Mouse (Mus musculus) hindbrain, embryonic 15.5 days (tissue): ENCODE results near the gene Luc7l. TPM values are rescaled to one million over a fixed set of nuclear protein-coding genes. Genes with fewer than 3 reads are reported as not detected.

ENCODE experiments used
- polyA plus RNA-seq: library from polyadenylated mRNA; unstranded; fragments of >200 nt; fragmentation: Nextera tagmentation; extraction: Ambion mirVana; gene quantifications from 2 replicates; pipeline ENCODE4 v1.2.1, GENCODE M21; 2015

The Luc7l gene
- polyA plus RNA-seq, 1 experiment from 2014 or later, result 104 TPM

Other genes with a start within 250 kb of the Luc7l start
- gene Rab11fip3, start 183.3 kb upstream of the Luc7l start, polyA plus RNA-seq, result 27.2 and 31.0 TPM in 2 replicates
- gene Decr2, start 162.6 kb upstream of the Luc7l start, polyA plus RNA-seq, result 40.6 and 42.0 TPM in 2 replicates
- 24.3 and 25.1 TPM in 2 replicates for gene Nme4, start 157.3 kb upstream of the Luc7l start, polyA plus RNA-seq
- 4.5 and 4.8 TPM in 2 replicates for gene Tmem8, start 139.6 kb upstream of the Luc7l start, polyA plus RNA-seq
- 183 and 184 TPM in 2 replicates for gene Mrpl28, start 129.4 kb upstream of the Luc7l start, polyA plus RNA-seq
- 15.5 and 15.8 TPM in 2 replicates for gene Axin1, start 114.2 kb upstream of the Luc7l start, polyA plus RNA-seq
- gene Pdia2, start 53.8 kb upstream of the Luc7l start, polyA plus RNA-seq, result 0.13 and 0.38 TPM in 2 replicates
- 18.7 TPM in 2 replicates for gene Rgs11, start 49.9 kb upstream of the Luc7l start, polyA plus RNA-seq
- 193 and 206 TPM in 2 replicates for gene Arhgdig, start 45.1 kb upstream of the Luc7l start, polyA plus RNA-seq
- gene Fam234a, start 8.7 kb upstream of the Luc7l start, polyA plus RNA-seq, result 34.2 and 35.6 TPM in 2 replicates
- gene Neurl1b, start 161.9 kb downstream of the Luc7l start, polyA plus RNA-seq, result 1.6 and 1.9 TPM in 2 replicates